Mouse (Mus musculus) heart, postnatal 0 days (tissue): Measurements from ENCODE around the gene Hmgcs2.

Experiments
- CTCF ChIP-seq: IDR thresholded peaks from 2 replicates; pipeline ENCODE4 v1.5.1; 2016; ENCODE audit warnings: antibody characterized with exemption, control low read depth, low read depth
- EP300 ChIP-seq: IDR thresholded peaks from 2 replicates; pipeline ENCODE4 v1.6.1; 2016; ENCODE audit warnings: antibody characterized with exemption, low read depth

DNA sequence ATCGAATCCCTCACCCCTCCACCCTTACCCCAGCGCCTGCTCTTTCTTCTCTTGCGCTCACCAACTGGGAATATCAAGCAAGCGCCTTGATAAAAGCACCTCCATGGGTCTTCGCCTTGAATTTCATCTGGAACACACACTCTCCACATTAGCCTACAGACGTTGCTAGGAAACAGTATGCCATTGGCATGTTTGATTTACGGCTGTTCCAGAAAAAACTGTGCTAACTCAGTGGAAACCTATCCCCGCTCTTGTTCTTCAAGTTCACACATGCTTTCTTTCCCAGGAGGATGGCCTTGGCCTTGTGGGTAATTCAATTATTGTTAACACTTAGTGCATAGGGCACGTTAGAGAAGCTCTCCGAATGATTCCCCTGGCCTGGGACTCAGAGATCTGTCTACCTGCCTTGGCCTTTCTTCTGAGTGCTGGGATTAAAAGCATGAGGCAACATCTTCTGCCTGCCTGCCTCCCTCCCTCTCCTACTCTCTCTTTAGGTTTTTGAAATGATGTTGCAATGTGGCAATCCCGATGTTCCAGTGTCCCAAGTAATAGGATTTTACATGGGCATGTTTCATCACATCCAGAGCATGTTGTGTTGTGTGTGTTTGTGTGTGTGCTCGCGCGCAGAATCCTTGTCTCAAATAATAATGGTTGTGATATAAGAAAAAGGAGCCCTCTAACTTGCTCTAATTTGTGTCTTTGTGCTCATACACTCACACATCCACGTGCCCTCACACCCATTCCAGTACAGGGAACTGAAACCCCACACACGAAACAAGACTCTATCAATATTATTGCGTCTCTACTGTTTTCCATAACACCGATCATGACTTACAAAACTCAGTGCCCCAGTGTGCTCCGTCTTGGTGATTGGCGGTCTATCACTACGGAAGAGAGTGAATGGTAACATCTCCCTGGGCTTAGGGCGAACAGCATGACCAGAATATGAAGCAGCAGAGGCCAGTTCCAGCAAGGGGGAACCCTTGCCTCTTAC is 56.7 kb downstream of the Hmgcs2 start:
- TF ChIP-seq CTCF (no peak), EP300 (no peak)
